Mouse (Mus musculus) gastrocnemius, postnatal 36 days (tissue): Measurements from ENCODE around the gene 4933407L21Rik. TPM values are rescaled to one million over a fixed set of nuclear protein-coding genes. Genes with fewer than 3 reads are reported as not detected.

Source experiments
- DNase-seq, 2 experiments: peaks; one replicate each; pipeline ENCODE4 v3.0.0; 2022
- intact Hi-C: fragments of 180-260 bp; cut with DNase I; formaldehyde crosslinking; loops from one replicate; pipeline ENCODE4 v1.15.1; 2025
- total RNA-seq, 2 experiments: library from RNA; stranded (reverse); gene quantifications; 2 replicates each; pipeline ENCODE4 v1.2.3; 2021

4933407L21Rik gene
- total RNA-seq, 2 experiments from 2014 or later: not detected

DNA sequence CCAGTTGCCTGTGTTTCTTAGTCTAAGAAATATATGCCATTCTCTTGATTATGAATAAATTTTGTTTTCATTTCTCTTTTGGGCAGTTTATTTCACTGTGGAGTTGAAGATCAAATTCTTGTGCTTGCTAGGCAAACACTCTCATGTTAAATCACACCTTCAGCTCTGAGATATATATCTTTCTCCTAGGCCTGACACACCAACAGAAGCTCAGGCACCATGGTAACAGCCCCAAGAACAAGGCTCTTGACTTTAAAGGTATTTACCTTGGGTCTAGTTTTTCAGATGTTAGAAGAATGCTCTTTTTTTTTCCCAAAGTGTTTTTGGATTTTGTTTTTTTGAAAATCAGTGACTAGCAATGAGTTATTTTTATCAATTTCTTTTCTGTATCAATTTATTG, 12.4 kb upstream of the 4933407L21Rik start:
- intact Hi-C loops: no loop called here
- DNase-seq: no peak

DNA sequence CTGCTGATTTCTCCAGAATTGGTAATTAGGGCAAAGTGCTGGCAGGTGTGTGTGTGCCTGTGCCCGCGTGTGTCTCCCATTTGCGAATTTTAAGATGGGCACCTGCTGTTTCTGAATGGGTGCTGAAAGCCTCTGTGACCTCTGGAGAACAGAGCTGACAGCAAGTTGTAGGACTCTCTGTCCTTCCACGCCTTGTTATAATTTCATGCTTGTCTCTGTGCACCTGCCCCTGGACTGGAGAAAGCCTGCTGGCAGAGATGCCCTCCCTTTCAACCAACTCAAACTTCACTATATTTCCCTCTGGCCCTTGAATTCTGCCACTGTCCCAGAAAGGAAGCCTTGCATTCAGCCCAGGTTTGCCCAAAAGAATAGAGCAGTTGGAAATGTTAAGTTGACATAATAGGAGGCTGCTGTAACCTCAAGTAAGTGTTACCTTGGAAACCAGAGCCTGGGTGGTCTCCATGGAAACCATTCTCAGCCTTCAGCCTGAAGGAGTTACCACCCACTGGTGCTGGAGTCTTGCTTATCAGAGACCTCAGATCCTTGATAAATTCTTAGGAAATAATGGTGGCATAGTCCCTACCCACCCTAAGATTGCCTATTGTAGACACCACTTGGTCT, 11.3 kb upstream of the 4933407L21Rik start:
- intact Hi-C loops: no loop called here
- no peak for DNase-seq

DNA sequence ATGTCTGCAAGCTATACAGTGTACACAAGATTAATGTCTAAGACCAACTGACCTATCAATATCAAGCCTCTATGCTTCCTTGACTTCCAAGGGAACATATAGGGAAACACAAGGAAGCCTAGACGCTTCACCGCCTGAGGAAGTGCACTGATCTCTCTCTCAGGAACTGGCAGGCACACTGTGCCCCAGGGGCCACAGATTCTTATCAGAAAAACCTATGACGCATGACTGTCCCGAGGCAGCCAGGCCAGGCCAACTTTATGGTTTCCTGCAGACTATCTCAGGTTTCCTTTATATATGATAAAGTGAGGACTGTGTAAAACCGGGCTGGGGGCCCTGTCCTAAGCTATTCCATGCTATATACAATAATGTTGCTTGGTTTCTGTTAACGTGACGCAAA, 8.7 kb upstream of the 4933407L21Rik start:
- intact Hi-C loops: no loop called here
- DNase-seq: no peak

DNA sequence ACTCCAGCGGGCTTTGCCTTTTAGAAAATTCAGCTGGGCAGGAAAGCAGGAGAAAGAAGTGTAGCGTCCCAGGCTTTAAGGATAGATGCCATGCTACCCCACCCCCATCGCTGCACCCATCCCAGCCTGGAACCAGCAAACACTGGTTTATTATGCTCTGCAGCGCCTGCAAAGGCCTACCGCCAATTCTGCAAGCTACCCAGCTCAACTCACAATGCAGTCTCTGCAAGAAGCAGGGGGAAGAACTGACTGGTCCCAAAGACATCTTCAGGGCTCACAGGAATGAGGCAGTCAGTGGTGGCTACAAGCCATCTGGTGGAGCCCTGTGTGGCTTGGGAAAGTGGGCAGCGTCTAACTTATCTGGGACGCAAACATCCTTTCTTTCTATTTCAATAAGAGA, 6.6 kb upstream of the 4933407L21Rik start:
- no peak for DNase-seq
- intact Hi-C loops: no loop called here

DNA sequence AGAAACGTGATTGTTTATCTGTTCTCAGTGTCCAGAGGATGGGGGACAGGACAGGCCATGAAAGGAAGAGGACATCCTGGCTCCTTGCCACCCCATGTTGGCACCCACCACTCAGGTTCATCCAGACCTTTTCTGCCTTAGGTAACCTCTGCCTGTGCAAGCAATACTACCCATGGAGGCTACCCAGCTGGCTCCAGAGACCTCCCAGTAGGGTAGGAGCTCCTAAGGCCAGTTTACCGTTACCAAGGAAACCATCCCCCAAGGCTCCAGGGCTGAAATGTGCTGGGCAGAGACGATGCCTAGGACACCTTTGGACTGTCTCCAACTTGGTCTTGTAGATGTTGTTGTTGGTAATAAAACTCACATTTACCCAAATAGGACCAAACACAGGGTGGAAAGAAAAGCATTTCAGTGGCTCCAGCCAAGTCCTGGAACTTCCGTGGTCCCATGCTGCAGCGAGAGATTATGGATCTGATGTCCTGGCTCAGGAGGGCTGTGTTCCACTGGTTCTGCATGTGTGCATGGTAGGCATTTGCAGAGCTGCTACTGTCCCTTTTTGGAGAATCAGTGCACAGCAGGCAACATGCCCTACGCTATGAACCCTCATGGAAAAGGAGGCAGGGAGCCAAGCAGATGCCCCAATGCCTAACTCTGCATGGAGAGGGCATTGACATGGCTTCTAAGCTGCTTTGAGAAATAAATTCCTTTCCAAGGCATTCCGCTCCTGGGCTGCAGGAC, 6.0 kb upstream of the 4933407L21Rik start:
- DNase-seq: no peak
- intact Hi-C loops: no loop called here

DNA sequence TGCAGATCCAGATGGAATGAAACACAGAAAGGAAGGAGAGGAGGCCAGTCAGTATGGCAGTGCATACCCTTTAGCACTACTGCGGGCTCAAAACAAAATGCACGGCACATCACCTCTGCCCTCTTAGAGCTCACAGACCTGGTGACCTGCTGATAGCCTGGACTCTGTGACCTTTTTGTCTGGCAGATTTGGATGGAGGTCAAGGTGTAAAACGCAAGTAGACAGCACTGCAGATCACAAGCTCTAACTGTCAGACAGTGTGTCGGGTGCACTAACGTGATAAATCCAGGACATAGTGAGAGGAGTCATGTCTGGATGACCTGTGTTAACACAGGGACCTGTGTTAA, 5.4 kb upstream of the 4933407L21Rik start:
- intact Hi-C loops: no loop called here
- DNase-seq: no peak

DNA sequence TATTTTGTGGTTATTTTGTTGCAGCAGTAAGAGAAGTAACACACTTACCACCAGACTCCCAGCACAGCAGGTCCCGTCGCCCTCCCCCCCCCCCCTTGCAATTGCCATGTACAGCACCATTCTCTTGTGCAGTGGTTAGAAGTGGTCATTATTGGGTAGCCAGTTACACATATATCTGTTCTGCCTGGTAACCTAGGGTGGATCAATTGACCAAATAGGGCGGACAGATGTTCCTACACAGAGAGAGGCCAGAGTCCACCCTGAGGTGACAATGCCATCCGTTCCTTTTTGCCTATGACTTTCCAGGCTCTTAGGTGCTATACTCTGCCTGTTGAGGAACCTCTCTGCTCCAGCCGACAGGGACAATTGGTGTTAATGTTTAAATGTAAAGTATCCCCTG, 3.1 kb upstream of the 4933407L21Rik start:
- intact Hi-C loops: no loop called here
- DNase-seq: no peak

DNA sequence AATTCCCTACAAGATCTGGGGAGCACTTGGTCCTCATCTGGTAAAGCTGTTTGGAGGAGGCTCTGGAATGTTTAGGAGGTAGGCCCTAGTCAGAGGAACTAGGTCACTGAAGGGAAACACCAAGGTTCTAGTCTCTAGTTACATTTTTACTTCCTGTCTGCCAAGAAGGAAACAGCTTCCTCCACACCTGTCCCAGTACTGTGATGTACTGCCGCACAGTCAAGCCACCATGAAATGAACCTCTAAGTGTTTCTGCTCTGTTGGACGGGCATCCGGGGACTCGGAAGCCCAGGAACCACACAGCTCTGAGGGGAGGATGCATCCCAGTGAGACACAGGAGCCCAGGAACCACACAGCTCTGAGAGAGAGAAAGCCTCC, 394 bp downstream of the 4933407L21Rik start:
- intact Hi-C loops: no loop called here
- DNase-seq: no peak

DNA sequence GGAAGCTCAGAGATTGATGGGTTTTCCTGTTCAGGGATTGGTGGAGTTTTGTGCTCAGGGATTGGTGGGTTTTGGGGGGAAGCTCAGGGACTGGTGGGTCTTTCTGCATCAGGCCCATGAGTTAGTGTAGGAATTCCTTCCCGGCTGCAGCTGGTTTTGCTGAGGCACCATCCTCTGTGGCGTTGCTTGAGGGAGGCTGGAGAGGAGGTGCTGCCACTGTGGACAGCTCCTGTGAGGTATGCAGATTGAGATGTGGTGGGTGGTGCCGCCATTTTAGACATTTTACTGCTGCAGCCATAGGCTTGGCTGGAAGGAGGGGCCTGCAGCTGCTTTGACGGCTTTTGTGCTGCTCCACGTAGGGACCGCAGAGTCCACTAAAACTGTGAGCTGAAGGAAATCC, 1.1 kb downstream of the 4933407L21Rik start:
- no peak for DNase-seq
- intact Hi-C loops: no loop called here

DNA sequence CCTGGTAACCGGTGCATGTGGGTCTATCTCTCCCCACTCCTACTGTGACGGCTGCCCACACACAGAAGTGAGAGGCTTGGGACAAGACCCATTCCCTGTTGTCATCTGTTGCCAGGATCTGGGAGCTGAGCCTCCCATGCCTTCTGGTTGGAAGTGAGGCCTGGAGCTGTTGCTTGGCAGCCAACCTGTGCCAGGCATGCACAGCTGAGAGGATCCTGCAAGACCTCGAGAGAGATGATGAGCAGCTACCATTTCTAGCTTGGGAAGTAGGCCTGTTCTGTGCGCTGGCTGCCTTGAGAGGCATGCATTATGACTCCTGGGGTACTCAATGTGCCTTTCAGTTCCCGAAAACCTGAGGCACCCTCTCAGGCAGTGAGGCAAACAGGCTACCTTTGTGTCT, 2.9 kb downstream of the 4933407L21Rik start:
- intact Hi-C loops: loop anchor here (5.0 kb wide), 1 partner anchor 79 kb away; no protein-coding TSS in a partner anchor
- DNase-seq: no peak

DNA sequence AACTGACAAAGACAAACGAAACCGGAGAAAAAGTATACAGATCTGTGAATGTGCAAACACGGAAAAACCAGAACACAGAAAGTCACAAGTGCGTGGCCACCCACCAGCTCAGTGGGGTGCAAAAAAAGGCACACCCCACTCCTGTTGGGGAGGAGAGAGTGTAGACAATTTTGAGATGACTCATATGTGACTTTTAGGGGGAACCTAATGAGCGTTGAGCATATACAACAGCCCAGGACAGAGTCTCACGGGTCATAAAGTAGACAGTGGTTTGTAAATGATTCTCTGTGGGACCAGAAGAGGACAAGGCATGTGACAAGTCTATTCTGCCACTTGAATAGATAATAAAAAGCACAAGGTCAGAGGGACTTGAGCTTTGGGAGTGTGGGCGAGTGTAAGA, 4.9 kb downstream of the 4933407L21Rik start:
- intact Hi-C loops: loop anchor here (2.0 to 5.0 kb wide), 2 partner anchors 74 to 81 kb away; no protein-coding TSS in a partner anchor
- no peak for DNase-seq

DNA sequence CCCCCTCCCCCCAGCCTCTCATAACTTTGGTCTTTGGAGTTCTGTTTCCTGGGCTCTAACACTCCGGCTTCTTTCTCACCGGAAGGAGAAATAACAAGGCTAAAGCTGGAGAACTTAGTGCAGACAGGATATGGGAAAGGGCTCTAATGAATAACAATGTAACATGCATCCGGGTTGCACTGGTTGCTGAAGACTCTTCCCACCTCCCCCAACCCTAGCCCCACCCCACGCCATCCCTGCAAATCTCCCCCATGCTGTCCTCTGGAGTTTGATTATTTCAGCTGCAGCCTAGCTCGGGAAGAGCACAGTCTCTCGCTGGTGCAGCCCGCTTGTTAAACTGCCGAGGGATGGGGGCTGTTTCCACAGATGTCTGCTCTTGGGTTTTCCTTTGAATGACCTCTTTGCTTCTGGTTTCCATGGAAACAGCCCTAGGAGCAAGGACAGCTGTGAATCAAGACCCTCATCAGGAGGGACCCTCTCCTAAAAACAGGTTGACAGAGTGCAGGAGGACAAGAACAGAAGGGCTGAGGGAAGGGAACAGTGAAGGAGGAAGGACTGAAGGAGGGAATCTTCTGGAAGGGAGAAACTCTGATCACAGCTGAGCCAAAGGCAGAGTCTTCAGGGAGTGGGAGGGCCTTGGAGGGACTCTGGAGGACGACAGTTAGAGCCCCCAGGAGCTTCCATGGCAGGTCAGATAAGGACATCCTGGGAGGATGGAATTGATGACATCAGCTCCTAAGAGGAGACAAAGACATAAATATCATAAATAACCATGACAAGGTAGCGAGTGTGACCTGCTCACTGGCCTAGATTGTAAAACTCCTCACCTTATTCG, 5.6 kb downstream of the 4933407L21Rik start:
- DNase-seq: no peak
- intact Hi-C loops: loop anchor here (2.0 to 5.0 kb wide), 2 partner anchors 73 to 82 kb away; no protein-coding TSS in a partner anchor

DNA sequence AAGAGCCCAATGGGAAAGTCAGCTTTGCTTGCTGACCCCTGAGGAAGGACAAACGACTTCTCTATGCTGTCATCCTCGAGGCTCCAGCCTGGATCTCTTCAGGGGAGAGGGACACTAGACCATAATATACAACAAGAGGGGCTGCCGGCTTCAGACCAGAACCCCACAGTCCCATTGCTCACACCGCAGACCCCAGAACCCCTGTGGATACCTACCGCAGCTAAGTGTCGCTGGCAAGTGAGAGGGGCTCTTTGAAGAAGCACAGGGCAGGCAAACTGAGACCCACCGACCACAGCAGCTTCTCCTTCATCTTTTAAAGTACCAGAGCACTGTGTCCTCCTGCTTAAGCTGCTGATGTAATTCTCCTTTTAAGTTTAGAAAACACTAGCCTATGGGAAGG, 6.3 kb downstream of the 4933407L21Rik start:
- intact Hi-C loops: loop anchor here (5.0 kb wide), 1 partner anchor 82 kb away; no protein-coding TSS in a partner anchor
- no peak for DNase-seq

DNA sequence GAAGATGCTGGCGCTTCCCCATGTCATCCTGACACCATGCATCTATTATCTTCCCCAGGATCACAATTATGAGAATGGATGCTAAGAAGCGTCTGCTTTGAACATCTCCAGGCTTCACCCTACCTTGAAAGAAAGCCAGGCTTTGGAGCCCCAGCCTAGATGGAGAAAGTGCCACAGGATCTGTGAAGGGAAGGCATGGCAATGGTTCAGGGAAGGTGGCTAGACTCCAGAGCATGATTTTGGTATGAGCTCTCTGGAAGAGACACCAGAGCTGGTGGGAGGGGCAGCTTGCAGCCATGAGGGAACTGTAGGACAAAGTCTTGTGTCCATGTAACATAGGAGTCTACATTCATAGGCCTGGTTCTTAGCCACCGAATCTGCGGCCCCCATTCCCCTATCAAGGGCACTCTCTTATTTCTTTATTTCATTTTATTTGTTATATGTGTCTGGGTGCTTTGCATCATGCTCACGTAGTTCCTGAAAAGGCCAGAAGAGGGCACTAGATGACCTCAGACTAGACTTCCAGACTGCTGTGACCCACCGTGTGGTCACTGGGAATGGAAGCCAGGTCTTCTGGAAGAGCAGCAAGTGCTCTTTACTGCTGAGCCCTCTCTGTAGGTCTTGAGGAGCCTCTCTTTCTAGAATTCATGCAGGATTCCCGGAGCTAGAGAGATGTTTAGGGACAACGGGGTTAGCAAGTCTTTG, 7.0 kb downstream of the 4933407L21Rik start:
- intact Hi-C loops: no loop called here
- DNase-seq: peak in 1 of 2 experiments; percentile 27

DNA sequence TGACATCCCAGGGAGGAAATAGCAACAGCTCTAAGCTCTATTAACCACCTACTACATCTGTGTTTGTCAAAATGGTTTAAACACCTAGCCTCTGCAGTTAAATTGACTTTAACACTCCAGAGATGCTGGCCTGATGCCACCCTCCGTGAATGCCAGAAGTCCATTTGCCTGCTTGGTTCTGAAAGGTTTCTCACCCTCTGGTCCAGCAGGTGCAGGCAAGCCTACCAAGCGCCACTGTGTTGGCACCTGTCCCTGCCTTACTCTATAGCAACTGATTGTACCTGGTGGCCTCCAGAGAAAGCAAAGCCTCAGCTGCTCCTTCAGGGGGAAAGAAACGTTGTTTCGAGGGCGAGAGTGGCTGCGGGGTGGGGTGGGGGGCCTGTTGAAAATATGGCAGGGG, 8.0 kb downstream of the 4933407L21Rik start:
- DNase-seq: no peak

DNA sequence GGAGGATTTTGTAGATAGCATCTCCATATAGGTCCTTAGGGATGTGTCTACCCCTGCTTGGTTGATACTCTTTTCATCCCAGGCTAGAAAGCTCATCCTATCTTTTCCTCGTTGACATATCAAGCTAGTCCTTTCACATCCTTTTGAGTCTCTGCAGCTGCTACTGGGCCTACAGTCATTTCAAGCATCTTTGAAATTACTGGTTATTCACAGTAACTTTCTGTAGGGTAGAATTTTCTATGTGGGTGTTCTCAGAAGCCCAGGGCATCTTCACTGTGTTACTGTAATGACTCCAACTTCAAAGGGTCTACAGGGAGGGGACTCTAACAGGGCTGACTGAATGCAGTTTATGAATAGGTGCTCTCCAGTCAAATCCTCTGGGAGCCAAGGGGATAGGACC, 9.0 kb downstream of the 4933407L21Rik start:
- intact Hi-C loops: no loop called here
- no peak for DNase-seq

More for the DNA sequence above, 8.0 kb downstream of the 4933407L21Rik start:
- intact Hi-C loops: no loop called here

DNA sequence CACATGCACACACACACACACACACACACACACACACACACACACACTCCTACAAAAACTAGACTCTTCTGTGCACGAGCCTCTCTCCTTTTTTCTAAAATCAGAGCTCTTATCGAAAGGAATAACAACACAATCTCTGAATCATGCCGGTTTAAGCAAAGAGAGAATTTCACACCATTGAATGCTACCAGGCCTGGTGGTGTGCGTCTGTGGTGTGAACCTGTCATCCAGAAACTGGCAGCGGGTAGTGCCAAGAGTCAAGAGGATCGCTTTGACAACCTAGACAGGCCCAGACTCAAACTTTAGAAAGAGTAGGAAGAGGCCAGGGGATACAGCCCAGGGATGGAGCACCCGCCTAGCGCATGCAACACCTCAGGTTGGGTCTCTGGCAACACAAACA, 14.0 kb downstream of the 4933407L21Rik start:
- no peak for DNase-seq
- intact Hi-C loops: no loop called here

DNA sequence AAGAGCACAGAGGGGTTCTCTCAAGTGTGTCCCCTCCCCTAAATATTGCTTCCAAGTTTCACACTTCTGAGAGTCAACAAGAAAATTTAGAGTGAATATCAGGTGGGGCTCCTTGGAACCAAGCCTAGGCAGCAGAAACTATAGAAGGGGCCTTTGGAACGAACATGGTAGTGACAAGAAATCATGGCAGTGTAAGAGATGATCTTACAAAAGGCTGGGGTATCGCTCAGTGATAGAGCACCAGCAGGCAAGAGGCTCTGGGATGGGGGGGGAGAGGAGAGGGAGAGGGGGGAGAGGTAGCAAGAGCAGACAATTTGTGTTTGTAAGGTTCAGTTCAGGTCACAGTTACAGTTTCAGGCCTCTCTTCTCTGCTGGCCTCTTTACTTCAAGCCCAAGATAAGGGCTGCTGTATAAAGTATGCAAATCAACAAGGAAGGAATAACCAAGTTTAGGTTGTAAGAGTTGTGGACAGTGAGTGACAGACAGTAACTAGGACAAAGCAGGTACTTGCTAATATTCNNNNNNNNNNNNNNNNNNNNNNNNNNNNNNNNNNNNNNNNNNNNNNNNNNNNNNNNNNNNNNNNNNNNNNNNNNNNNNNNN, 20.9 kb downstream of the 4933407L21Rik start:
- DNase-seq: no peak
- intact Hi-C loops: no loop called here

DNA sequence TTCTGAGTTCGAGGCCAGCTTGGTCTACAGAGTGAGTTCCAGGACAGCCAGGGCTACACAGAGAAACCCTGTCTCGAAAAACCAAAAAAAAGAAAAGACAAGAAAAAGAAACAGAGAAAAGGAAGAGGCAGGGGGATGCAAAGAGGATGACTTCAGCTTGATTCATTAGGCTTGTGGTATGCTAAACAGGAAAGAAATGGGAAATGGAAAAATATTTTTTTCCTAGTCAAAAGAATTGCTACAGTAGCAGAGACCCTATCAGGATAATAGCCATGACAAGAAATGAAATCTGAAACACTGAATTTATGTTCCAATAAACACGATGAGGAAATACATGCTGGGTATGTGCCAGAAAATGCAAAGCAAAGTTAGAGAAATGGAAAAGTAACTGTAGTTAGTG, 26.9 kb downstream of the 4933407L21Rik start:
- intact Hi-C loops: no loop called here
- no peak for DNase-seq

DNA sequence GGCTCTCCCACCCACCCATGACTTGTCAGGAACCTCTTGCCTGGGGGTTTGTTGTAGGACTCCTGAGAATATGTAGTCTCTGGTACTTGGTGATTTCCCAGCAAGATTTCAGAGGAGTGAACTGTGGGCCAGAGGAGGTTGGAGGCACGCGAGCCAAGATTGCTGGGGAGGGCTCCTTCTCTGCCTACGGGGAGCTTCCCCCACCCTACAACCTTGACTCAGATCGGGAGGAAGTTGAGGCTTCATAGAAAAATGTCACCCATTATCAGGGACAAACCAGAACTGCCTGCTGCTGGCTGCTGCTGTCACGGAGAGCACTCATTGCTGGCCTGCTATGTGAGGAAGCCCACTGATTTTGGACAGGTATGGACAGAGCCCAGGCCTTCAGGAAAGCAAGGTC, 29.0 kb downstream of the 4933407L21Rik start:
- intact Hi-C loops: no loop called here
- DNase-seq: no peak
